Mouse (Mus musculus) bone marrow, adult 2 months (tissue): ENCODE measurements around the gene Klhl26. TPM values are rescaled to one million over a fixed set of nuclear protein-coding genes. Genes with fewer than 3 reads are reported as not detected.

Source experiments
- H3K27ac ChIP-seq: fragments of 200-500 bp; 2 replicates; pipeline ENCODE4 v1.5.1; 2012; ENCODE audit warnings: low read depth, mild to moderate bottlenecking, control low read depth, inconsistent platforms, low read length; ENCODE audit not compliant: control insufficient read depth, poor library complexity, insufficient read depth
- H3K4me1 ChIP-seq: fragments of 200-500 bp; 2 replicates; pipeline ENCODE4 v1.6.1; 2011; ENCODE audit warnings: low read length; ENCODE audit not compliant: control insufficient read depth, insufficient read depth
- H3K4me3 ChIP-seq: fragments of 200-500 bp; replicated peaks from 2 replicates; pipeline ENCODE3; 2011; ENCODE audit warnings: mild to moderate bottlenecking, low read depth, low read length, control low read depth; ENCODE audit not compliant: control insufficient read depth
- CTCF ChIP-seq: fragments of 200-500 bp; IDR thresholded peaks from 2 replicates; pipeline ENCODE4 v1.5.1; 2011; ENCODE audit warnings: low read length, control low read depth; ENCODE audit not compliant: control insufficient read depth, insufficient read depth
- POLR2A ChIP-seq: fragments of 200-500 bp; IDR thresholded peaks from 2 replicates; pipeline ENCODE4 v1.6.1; 2011; ENCODE audit warnings: low read depth, mild to moderate bottlenecking, control low read depth, low read length, borderline replicate concordance; ENCODE audit not compliant: control insufficient read depth
- WGBS: fragments of 180-500 bp; shearing (Covaris S2); methylation state at CpG from one replicate; pipeline ENCODE4 v1.1.7; 2018; 5-methylcytosine and 5-hydroxymethylcytosine counted together
- polyA plus RNA-seq: library from polyadenylated mRNA; stranded (reverse); fragments of >200 nt; gene quantifications from 2 replicates; pipeline ENCODE4 v1.2.4, GENCODE M21; 2011; ENCODE audit warnings: low replicate concordance; ENCODE audit not compliant: missing spikeins, insufficient read depth, insufficient read length

The Klhl26 gene
- polyA plus RNA-seq, 1 experiment: 11.0 TPM

DNA sequence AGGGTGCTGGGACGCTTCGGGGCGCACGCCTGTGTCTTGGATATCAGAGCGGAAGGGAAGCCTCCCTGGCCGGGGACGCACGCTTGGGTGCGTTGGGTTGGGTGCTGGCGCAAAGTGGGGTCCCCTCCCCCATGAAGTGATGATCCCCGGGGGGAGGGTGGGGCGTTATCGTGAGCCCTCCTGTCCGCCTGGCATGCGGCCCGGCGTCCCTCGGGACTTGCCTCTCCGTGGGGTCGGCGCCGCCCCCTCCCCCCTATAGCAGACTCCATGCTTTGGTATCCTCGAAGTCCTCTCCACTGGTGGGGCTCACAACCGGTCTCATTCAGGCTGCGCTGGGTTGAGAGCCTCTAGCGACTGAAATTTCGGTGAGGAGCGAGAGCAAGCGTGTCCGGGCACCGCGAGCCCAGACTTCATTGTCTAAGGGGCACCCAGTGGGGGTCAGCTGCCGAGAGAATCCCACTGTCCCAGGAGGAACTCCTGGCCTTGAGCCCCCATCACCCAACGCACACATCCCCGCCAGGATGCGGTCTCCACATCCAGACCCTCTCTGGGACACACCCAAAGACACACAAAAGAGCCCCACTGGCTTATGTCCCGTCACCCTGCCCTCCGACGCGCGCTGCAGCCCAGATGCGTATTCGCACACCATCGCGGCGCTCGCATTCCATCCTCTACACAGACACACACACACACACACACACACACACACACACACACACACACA, 17.1 kb upstream of the Klhl26 start:
- Histone ChIP-seq H3K4me1 (no peaks in the 10 kb centered on the region), H3K4me3 (no peak overlapping the region), H3K27ac (no peak overlapping the region)
- WGBS: 5% methylated on average over 47 of the region's 47 CpGs
- TF ChIP-seq CTCF (no peak), POLR2A (no peak)

- Histone ChIP-seq H3K4me3 (no peak within 1 kb of the TSS), H3K27ac (no peak within 1 kb of the TSS), H3K4me1 (no peaks in the 10 kb centered on the region)
- 1% methylated on average over 72 of the region's 93 CpGs for WGBS
- TF ChIP-seq POLR2A (no peak), CTCF (no peak)
Observed at GRCm38 (mm10) chr8:70492664-70493640, 16.2 kb upstream of the Klhl26 start, which contains the start of gene Crlf1. Gene Crlf1, plus strand, starts transcription at chr8:70493158.

DNA sequence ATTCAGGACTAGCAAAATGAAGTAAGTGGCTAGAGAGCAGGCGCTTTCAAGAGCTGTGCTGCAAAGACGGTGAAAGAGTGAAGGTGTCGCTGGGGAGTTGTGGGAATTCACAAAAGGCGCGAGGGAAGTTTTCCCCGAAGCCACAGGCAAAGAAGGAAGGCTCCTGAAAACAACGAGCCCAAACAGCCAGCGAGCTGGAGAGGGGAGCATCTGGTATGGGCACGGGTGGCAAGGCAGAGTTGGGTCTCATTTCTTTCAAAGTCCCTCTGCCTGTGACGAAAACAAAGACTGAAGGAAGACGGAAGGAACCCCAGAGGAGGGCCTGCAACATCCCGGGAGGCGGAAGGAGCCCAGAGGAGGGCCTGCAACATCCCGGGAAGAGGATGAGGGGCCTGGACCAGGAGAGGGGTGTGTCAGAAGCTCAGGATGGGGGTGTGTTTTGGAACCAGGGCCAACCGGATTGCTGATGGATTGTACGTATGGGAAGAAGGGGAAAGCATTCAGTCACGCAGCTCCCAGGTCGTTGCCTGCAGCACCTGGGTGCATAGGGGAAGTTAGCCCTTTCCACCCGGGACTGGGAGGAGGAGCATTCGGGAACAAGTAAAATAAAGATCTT, 14.2 kb upstream of the Klhl26 start:
- H3K4me1 ChIP-seq: no peaks in the 10 kb centered on the region

GRCm38 (mm10) chr8:70490061-70490879, 13.5 kb upstream of the Klhl26 start:
- WGBS: 34% methylated on average over 10 of the region's 10 CpGs
- Histone ChIP-seq H3K4me1 (no peaks in the 10 kb centered on the region), H3K27ac (no peak overlapping the region), H3K4me3 (no peak overlapping the region)
- TF ChIP-seq POLR2A: no peak
- TF ChIP-seq CTCF: no peak

More for the DNA sequence above, 14.2 kb upstream of the Klhl26 start:
- Histone ChIP-seq H3K4me3 (no peak overlapping the region), H3K27ac (no peak overlapping the region)
- WGBS: 6% methylated on average over 20 of the region's 20 CpGs
- TF ChIP-seq CTCF (no peak), POLR2A (no peak)

GRCm38 (mm10) chr8:70489576-70489975, 12.8 kb upstream of the Klhl26 start:
- H3K4me1 ChIP-seq: no peaks in the 10 kb centered on the region
- H3K27ac ChIP-seq: no peak overlapping the region
- no peak for TF ChIP-seq CTCF
- TF ChIP-seq POLR2A: no peak
- H3K4me3 ChIP-seq: no peak overlapping the region
- WGBS: 3% methylated on average over 41 of the region's 41 CpGs

GRCm38 (mm10) chr8:70488931-70489470, 12.2 kb upstream of the Klhl26 start:
- 2% methylated on average over 14 of the region's 14 CpGs for WGBS
- TF ChIP-seq POLR2A (no peak), CTCF (no peak)
- Histone ChIP-seq H3K4me1 (no peaks in the 10 kb centered on the region), H3K4me3 (no peak overlapping the region), H3K27ac (no peak overlapping the region)
